Mouse (Mus musculus) embryonic fibroblast, embryonic 13.5 days (primary cell): ENCODE measurements around the gene Selenof. TPM values are rescaled to one million over a fixed set of nuclear protein-coding genes. Genes with fewer than 3 reads are reported as not detected.

ENCODE experiments used
- H3K27ac ChIP-seq: 2 replicates; pipeline ENCODE4 v1.5.1; 2012; ENCODE audit warnings: low read length, control low read depth, inconsistent platforms; ENCODE audit not compliant: insufficient read depth
- H3K4me1 ChIP-seq: 2 replicates; pipeline ENCODE4 v1.6.1; 2011; ENCODE audit warnings: low read length; ENCODE audit not compliant: control insufficient read depth, insufficient read depth
- H3K4me3 ChIP-seq: 2 replicates; pipeline ENCODE4 v1.5.1; 2011; ENCODE audit warnings: mild to moderate bottlenecking, control low read depth, low read length; ENCODE audit not compliant: insufficient read depth
- CTCF ChIP-seq: IDR thresholded peaks from 2 replicates; pipeline ENCODE4 v1.5.1; 2011; ENCODE audit warnings: mild to moderate bottlenecking, control low read depth, low read length, moderate library complexity, borderline replicate concordance; ENCODE audit not compliant: insufficient read depth
- POLR2A ChIP-seq: IDR thresholded peaks from 2 replicates; pipeline ENCODE4 v1.6.1; 2011; ENCODE audit warnings: low read depth, mild to moderate bottlenecking, control low read depth, low read length, moderate library complexity
- polyA plus RNA-seq: library from polyadenylated mRNA; stranded (reverse); fragments of >200 nt; gene quantifications from 2 replicates; pipeline ENCODE4 v1.2.4, GENCODE M21; 2011; ENCODE audit warnings: low read depth; ENCODE audit not compliant: missing spikeins, insufficient read length

Selenof gene
- polyA plus RNA-seq, 1 experiment: 674 TPM

- TF ChIP-seq POLR2A (no peak), CTCF (no peak)
- Histone ChIP-seq H3K4me1 (peaks cover 11% of the 10 kb centered on the region), H3K4me3 (no peak overlapping the region), H3K27ac (no peak overlapping the region)
Observed at GRCm38 (mm10) chr3:144545832-144546231, 24.3 kb upstream of the Selenof start.

- Histone ChIP-seq H3K27ac (no peak overlapping the region), H3K4me1 (peaks cover 13% of the 10 kb centered on the region), H3K4me3 (no peak overlapping the region)
- TF ChIP-seq CTCF: no peak
- TF ChIP-seq POLR2A: no peak
Observed at GRCm38 (mm10) chr3:144546490-144546889, 23.6 kb upstream of the Selenof start.

GRCm38 (mm10) chr3:144548186-144548845, 21.8 kb upstream of the Selenof start:
- Histone ChIP-seq H3K27ac (no peak overlapping the region), H3K4me3 (no peak overlapping the region), H3K4me1 (peaks cover 10% of the 10 kb centered on the region; the same call in 1 of the 2 replicates)
- TF ChIP-seq POLR2A: no peak
- no peak for TF ChIP-seq CTCF

DNA sequence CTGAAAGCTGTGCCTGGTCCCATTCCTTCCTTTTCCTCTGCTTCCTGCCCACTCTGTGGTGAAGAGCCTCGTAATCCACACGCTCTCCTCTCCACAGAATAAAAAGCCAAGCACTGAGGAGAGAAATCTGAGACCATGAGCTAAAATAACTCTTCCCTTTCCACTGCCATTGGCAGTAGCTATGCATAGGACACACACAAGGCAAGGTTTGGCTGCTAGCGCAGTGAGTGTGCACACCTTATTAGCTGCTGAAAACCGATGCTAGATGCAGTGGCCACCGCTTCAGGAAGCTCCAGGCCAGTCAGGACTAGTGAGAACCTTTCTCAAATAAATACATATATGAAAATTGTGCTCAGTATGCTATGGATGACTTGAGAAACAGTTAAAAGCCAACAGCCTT, 20.1 kb upstream of the Selenof start:
- TF ChIP-seq POLR2A: no peak
- no peak for TF ChIP-seq CTCF
- no peak overlapping the region for H3K27ac ChIP-seq
- H3K4me1 ChIP-seq: peaks cover 10% of the 10 kb centered on the region; the same call in 1 of the 2 replicates
- no peak overlapping the region for H3K4me3 ChIP-seq

DNA sequence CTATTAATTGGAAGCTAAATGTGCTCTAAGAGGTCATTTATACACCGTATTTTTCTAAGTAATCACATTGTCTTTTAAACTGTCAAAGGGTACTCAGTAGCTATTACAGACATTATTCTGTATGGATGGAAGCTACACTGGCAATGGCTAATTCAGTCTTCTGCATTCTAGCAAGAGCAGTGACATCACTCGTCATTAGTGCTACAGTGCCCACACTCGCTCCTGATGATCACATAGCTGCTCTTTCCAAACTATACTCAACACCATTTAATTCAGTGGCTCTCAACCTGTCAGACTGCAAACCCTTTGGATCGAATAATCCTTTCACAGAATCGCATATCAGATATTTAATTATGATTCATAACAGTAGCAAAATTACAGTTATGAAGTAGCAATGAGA, 19.4 kb upstream of the Selenof start:
- no peak overlapping the region for H3K27ac ChIP-seq
- TF ChIP-seq POLR2A (no peak), CTCF (no peak)
- peaks cover 10% of the 10 kb centered on the region; the same call in 1 of the 2 replicates for H3K4me1 ChIP-seq

DNA sequence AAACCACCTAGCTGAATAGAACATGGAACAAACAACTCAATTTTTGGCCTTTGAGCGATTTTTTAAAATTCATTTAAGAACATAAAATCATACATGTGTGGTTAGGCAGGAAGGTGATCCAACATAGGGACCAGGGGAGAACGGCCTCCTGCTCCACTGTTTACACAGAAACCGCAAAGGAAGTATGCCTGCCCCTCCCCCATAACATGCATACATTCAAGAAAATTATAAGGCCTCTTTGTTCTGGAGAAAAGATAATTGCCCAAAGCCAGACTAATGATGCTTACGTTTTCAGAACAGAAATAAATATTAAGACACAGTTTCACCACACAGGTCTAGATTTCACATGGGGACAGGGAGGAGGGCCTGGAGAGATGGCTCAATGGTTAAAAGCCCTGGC, 18.7 kb upstream of the Selenof start:
- TF ChIP-seq POLR2A (no peak), CTCF (no peak)
- no peak overlapping the region for H3K4me3 ChIP-seq
- H3K27ac ChIP-seq: no peak overlapping the region
- 0 out of 2 replicates have a peak, but pooled peaks cover 6% of the 10 kb centered on the region for H3K4me1 ChIP-seq

More for the DNA sequence above, 19.4 kb upstream of the Selenof start:
- H3K4me3 ChIP-seq: no peak overlapping the region

- no peak overlapping the region for H3K27ac ChIP-seq
- TF ChIP-seq POLR2A: no peak
- no peak for TF ChIP-seq CTCF
- H3K4me3 ChIP-seq: no peak overlapping the region
- 0 out of 2 replicates have a peak, but pooled peaks cover 10% of the 10 kb centered on the region for H3K4me1 ChIP-seq
Observed at GRCm38 (mm10) chr3:144553942-144554341, 16.2 kb upstream of the Selenof start.

GRCm38 (mm10) chr3:144554503-144554902, 15.6 kb upstream of the Selenof start:
- Histone ChIP-seq H3K4me1 (peaks cover 13% of the 10 kb centered on the region; the same call in 1 of the 2 replicates), H3K4me3 (no peak overlapping the region)
- TF ChIP-seq POLR2A (no peak), CTCF (no peak)

GRCm38 (mm10) chr3:144555144-144555543, 15.0 kb upstream of the Selenof start:
- no peak for TF ChIP-seq POLR2A
- TF ChIP-seq CTCF: no peak
- peaks cover 13% of the 10 kb centered on the region; the same call in 1 of the 2 replicates for H3K4me1 ChIP-seq
- H3K27ac ChIP-seq: no peak overlapping the region
- H3K4me3 ChIP-seq: no peak overlapping the region

More at GRCm38 (mm10) chr3:144554503-144554902, 15.6 kb upstream of the Selenof start:
- H3K27ac ChIP-seq: no peak overlapping the region

DNA sequence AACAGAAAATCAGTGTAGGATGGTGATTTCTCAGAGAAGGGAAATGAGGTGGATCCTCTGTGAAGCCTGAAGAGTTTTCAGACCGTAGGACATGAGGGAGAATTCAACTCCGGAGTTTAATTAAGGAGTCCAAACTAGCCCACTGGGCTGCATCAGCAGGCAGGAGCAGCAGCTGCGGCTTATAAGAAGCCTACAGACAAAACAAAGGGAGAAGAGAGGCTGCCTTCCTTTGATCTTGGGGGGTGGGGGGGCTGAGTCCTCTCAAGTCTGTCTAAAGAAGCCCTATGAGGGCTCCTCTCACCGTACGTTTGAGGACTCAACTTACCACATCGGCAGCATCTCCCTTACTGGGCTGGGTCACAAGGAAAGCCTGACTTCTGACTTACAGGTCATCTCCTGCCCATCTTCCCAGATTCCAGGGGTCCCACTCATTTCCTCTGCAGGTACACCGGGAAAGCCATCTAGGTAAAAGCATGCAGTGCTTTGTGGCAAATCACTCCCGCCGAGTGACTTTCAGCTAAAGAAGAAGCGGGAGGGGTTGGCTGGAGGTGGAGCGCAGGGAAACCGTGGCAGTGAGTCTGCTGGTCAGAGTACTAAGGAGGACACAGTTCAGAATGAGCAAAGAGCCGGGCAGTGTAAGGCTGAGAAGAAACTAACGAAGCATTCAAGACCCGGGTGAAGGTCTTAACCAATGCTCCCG, 13.3 kb upstream of the Selenof start:
- Histone ChIP-seq H3K4me3 (no peak overlapping the region), H3K27ac (no peak overlapping the region), H3K4me1 (peaks cover 9% of the 10 kb centered on the region; the same call in 1 of the 2 replicates)
- TF ChIP-seq CTCF: no peak
- no peak for TF ChIP-seq POLR2A
